Mouse (Mus musculus): ENCODE measurements at regions not wholly inside any gene's neighbourhood (a gene's known extent, or its start where the extent isn't known, plus 50 kb on each side); places are given as distances from the start of the nearest gene placed in this dataset.

DNA sequence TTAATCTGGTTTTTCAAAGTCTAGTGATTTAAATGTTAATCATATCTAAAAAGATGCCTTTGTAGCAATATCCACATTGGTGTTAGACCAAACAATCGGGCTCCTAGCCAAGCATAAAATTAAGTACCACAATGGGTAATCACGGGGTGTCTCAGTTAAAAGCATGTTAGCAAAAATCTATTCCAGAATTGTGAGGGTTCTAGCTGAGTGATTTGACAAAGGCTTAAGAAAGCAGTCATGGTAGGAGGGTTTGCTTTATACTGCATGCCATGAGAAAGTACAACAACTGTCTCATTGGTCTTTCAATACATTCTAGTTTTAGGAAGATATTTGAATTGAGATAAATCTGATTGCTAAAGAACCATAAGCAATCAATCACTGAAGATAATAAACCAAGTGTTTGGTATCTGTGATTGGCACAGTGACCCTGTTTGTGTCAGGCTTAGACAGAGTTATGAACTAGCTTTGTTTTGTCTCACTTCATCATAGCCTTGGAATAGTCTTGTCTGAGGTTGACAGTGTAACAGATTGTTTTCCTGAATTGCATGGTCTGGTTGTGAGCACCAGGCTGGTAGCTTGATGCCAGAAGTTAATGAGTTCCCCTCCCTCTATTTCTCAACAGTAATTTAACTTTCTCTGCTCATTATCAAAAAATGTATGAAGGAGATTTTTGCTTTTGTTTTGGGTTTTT, 186.9 kb upstream of the Sema3a start:
- TF ChIP-seq EP300 (IDR thresholded peaks at IDR 0.05; ENCODE audit: insufficient read depth, low read depth, low read length) (no peak), CTCF (IDR thresholded peaks at IDR 0.05) (no peak), POLR2A (IDR thresholded peaks at IDR 0.05; ENCODE audit: insufficient read depth, low read depth, low read length) (no peak)

All from heart, adult 2 months (tissue).